Mouse (Mus musculus) mature B cell (primary cell): ENCODE results near the gene Vmn1r205.
"Not testable (repeated sequence)": the region's sequence is repeated elsewhere in the genome, so short reads cannot be mapped to it uniquely, and the experiment has no call there.

Experiments used
- in situ Hi-C: fragments of 300-500 bp; cut with MboI; formaldehyde crosslinking; loops from 2 replicates; pipeline ENCODE4 v1.14.3; 2019

The Vmn1r205 gene

DNA sequence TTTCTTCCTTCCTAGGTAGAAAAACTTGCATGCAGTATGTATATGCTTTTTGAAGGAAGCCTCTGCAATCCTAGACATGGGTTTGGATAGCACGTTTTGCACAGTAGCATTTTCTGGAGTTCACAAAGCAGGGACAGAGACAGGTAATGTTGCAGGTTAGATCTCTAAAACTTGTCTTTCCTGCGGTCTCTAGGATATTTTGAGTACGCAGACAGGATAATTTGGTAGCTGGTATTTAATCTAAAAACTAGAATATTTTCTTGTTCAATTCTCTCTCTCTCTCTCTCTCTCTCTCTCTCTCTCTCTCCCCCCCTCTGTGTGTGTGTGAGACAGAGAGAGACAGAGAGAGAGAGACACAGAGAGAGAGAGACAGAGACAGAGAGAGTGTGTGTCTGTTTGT is at the start of gene Vmn1r205:
Vmn1r205 (minus strand) TSS at position 101 of the 400 bp plus-strand sequence.
- in situ Hi-C loops: no loop called here

DNA sequence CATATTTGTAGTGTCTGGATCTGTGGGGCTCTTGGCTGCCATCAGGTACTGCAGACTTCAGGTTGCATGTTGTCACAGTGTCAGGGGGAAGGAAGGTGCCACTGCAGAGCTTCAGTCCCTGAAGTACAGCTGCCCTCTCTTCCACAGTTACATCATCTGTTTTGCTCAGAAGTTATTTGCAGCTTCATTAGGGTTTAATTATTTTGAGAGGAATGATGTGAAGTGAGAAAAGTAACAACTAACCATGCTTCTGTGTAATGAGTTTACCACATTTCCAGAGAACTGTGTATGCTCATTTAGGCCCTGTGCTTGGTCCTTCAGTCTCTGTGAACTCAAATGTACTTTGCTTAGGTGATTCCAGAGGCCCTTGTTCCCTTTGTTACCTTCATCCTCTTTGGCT is 31.4 kb upstream of the Vmn1r205 start, which contains the start of gene Vmn1r206:
Vmn1r206 (minus strand) TSS at position 101 of the 400 bp plus-strand sequence.
- in situ Hi-C loops: not testable (repeated sequence)

DNA sequence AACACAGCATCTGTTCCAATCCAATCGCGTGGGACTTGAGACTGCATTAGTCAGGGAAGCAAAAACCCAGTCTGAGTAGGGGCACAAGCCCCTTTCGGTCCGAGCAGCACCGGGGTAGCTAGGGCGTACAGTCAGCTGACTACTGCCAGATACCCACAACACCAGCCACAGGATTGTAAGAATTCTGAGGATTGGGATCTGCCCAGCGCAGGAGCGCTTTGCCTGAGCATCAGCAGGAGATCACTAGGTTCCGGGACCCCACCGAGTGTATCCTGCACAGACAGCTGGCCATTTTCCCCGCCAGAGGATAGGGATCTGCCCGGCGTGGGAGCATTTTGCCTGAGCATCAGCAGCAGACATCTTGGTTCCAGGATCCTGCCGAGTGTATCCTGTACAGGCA is 9.5 kb downstream of the Vmn1r205 start:
- in situ Hi-C loops: not testable (repeated sequence)

DNA sequence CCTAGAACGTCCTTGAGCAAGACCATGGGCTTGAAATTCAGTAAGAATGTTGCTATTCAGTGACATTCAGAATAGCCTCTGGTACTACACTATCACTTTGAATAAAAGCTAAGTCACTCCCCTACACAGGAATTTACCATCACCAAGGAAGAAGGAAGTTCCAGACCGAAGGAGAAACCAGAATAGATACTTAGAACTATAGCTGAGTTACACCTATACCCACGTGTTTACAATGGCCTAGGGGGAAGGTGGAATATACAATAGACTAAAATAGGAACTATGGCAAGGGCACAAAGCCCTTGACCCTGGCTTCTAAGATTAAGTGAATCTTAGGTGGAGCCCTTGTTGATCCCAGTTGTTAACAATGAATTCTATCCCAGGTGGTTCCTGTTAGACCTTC is 17.9 kb downstream of the Vmn1r205 start:
- in situ Hi-C loops: not testable (repeated sequence)

DNA sequence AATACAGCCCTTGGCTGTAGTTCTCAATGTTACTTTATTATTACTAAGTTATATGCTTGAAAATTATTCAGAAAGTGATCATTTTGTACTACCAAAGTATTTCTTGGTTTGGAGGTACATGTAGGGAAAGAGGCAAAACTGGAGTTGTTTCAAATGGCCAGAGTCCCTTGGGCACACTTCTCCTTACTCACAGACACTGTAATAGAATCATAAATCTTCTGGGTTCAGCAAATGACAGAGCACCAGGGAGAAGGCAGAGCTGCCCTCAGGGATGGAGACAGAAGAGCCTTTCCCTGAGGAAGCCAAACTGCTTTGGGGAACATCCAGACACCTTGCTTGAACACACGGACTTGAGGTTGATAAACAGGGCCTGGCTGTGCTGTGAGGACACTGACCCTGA is 39.9 kb downstream of the Vmn1r205 start, which contains the start of gene Vmn1r204:
Vmn1r204 (plus strand) TSS at position 301 of the 400 bp plus-strand sequence.
- in situ Hi-C loops: not testable (repeated sequence)
